Mouse (Mus musculus) right cerebral cortex, postnatal 36 days (tissue): Measurements from ENCODE around the gene Olfr473.
"Not testable (repeated sequence)": the region's sequence is repeated elsewhere in the genome, so short reads cannot be mapped to it uniquely, and the experiment has no call there.

Experiments
- DNase-seq, 2 experiments: peaks; one replicate each; pipeline ENCODE4 v3.0.0; 2022; ENCODE audit warnings: low spot score in 2 of 2, mixed read lengths in 1 of 2

Gene Olfr473

DNA sequence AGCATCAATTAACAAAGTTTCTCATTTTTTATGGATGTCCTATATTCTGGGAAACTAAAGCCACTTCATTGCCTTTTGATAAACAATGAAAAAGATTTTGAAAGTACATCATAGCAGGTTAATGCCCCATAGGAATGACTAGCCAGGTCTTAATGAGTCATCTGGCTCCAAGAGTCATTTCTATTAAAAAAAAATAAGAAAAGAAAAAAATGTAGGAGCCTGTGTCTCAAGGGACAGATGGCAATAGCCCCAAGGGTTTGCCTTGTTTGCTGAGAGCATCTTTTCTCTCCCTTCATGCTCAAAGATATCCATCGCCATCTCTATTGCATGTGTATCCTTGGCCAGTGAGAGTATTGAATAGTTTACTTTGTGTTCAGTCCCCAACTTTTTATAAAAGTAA, at the start of gene Olfr473:
Gene Olfr473 (plus strand): TSS at position 301 of the 400 bp plus-strand sequence.
- no peak for DNase-seq

- no peak for DNase-seq
Measured at GRCm38 (mm10) chr7:107897602-107898001, 32.6 kb upstream of the Olfr473 start, which contains the start of gene Olfr472. Olfr472 (plus strand) TSS chr7:107897902.

- DNase-seq, result not testable (repeated sequence)
Measured at GRCm38 (mm10) chr7:107952539-107952938, 22.3 kb downstream of the Olfr473 start.

DNA sequence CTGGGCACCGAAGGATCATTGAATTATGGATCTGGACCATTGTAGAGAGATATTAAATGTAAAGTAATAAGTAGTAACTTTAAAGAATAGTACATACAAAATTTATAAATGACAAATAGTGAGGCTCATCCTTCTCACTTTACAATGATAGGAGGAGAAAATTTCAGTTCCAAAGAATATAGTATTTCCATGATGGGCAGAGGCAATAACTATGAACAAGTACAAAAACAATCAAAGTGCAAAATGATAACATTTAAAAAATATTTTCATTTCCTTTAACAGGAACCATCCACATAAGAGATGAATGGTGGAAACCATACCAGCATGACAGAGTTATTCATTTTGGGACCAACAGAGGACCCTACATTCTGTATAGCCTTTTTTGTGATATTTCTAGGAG, 24.1 kb downstream of the Olfr473 start, which contains the start of gene Olfr474:
Gene Olfr474 (plus strand): TSS at position 301 of the 400 bp plus-strand sequence.
- no peak for DNase-seq

- no peak for DNase-seq
Measured at GRCm38 (mm10) chr7:107964503-107964902, 34.3 kb downstream of the Olfr473 start, which contains the start of gene Olfr476. Olfr476 (plus strand) TSS chr7:107964803.
